Mouse (Mus musculus) cerebellum, adult 2 months (tissue): ENCODE measurements around the gene Cdc37l1. TPM values are rescaled to one million over a fixed set of nuclear protein-coding genes. Genes with fewer than 3 reads are reported as not detected.

Source experiments
- DNase-seq, 2 experiments: peaks; one replicate each; pipeline ENCODE4 v3.0.0; 2021
- H3K27ac ChIP-seq: fragments of 200-500 bp; 2 replicates; pipeline ENCODE4 v1.5.1; 2012; ENCODE audit warnings: low read length, control low read depth, inconsistent platforms; ENCODE audit not compliant: insufficient read depth
- H3K27me3 ChIP-seq: fragments of 200-500 bp; 2 replicates; pipeline ENCODE4 v1.6.1; 2012; ENCODE audit warnings: inconsistent platforms, mild to moderate bottlenecking, low read length, moderate library complexity; ENCODE audit not compliant: control insufficient read depth, insufficient read depth
- H3K4me1 ChIP-seq: fragments of 200-500 bp; 2 replicates; pipeline ENCODE4 v1.6.1; 2011; ENCODE audit warnings: low read length; ENCODE audit not compliant: control insufficient read depth, insufficient read depth
- H3K4me3 ChIP-seq: fragments of 200-500 bp; replicated peaks from 2 replicates; pipeline ENCODE3; 2011; ENCODE audit warnings: mild to moderate bottlenecking, low read depth, low read length, control low read depth; ENCODE audit not compliant: insufficient read depth
- CTCF ChIP-seq: fragments of 200-500 bp; IDR thresholded peaks from 2 replicates; pipeline ENCODE4 v1.5.1; 2011; ENCODE audit warnings: low read depth, mild to moderate bottlenecking, control low read depth, low read length, moderate library complexity, borderline replicate concordance; ENCODE audit not compliant: insufficient read depth
- POLR2A ChIP-seq: fragments of 200-500 bp; IDR thresholded peaks from 2 replicates; pipeline ENCODE4 v1.6.1; 2011; ENCODE audit warnings: low read length, control low read depth, borderline replicate concordance; ENCODE audit not compliant: insufficient read depth
- WGBS: fragments of 180-500 bp; shearing (Covaris S2); methylation state at CpG from one replicate; pipeline ENCODE4 v1.1.7; 2018; 5-methylcytosine and 5-hydroxymethylcytosine counted together
- polyA plus RNA-seq: library from polyadenylated mRNA; depleted of rRNA; stranded (reverse); fragments of >200 nt; gene quantifications from 2 replicates; pipeline ENCODE4 v1.2.3, GENCODE M21; 2012

Gene Cdc37l1
- polyA plus RNA-seq, 1 experiment: 91.8 TPM

DNA sequence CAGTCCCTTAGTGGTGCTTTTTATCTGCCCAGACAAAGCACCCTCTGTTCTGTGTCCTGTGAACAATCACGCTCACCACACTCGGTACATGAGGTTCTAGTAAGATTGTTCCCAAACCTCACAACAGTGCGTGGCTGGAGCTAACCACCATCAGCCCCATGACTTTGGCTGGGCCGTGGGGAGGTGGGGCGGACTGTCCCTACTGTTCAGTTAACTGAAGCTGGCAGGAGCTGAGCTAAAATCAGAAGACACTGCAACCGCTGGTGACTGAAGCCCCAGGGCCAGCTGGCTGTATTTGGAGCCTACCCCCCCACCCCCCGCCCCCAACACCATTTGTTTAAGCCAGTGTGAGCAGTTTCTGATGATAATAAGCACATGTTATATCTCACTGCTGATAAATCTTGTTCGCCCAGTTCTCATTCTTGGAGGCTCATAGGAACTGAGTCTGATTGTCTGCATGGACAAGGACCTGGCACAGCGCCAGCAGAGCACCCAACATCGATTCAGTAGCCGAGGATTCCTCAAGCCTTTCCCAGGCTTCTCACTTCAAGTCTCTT is 34.3 kb downstream of the Cdc37l1 start:
- no peaks in the 10 kb centered on the region for H3K27me3 ChIP-seq
- H3K4me3 ChIP-seq: no peak overlapping the region
- 42% methylated on average over 11 of the region's 11 CpGs for WGBS
- peak in 1 of 2 experiments; percentile 40 for DNase-seq
- no peak overlapping the region; the same call in 1 of the 2 replicates for H3K27ac ChIP-seq
- TF ChIP-seq POLR2A: no peak
- no peak for TF ChIP-seq CTCF
- no peaks in the 10 kb centered on the region for H3K4me1 ChIP-seq

DNA sequence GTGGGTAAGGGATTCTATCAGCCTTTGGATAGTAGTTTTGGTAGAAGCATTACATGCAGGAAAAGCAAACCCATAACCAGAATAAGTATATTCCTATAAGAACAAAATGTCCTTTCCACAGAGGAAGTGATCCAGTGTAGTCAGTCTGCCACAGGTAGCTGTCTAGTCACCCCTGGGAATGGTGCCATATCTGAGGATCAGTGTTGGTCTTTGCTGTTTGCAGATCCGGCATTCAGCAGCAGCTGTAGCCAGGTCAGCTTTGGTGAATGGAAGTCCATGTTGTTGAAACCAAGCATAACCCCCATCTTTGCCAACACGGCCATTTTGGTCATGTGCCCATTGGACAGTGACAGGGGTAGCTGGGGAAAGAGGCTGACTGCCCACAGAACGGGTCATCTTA is 41.6 kb downstream of the Cdc37l1 start:
- DNase-seq: no peak

DNA sequence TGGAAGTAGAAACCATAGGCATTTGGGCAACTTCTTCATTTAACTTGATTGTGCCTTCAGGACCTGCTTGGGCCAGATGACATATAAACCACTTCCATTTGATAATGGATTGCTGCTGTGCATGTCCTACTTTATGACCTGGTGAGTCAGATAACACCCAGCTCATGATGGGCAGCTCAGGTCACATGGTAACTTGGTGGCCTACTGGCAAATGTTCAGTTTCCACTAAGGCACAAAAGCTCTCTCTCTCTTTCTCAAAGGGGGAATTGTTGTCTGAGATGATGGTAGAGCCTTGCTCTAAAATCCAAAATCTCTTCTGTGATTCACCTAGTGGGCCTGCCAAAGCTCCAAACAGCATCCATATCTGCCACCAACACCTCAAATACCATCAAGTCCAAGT is 42.5 kb downstream of the Cdc37l1 start:
- DNase-seq: no peak
- Histone ChIP-seq H3K4me1 (no peaks in the 10 kb centered on the region; the same call in 1 of the 2 replicates), H3K27ac (no peak overlapping the region; the same call in 1 of the 2 replicates), H3K27me3 (no peaks in the 10 kb centered on the region), H3K4me3 (no peak overlapping the region)
- TF ChIP-seq CTCF: no peak

More for the DNA sequence above, 41.6 kb downstream of the Cdc37l1 start:
- TF ChIP-seq POLR2A (no peak), CTCF (no peak)
- Histone ChIP-seq H3K27me3 (no peaks in the 10 kb centered on the region), H3K27ac (no peak overlapping the region), H3K4me3 (no peak overlapping the region), H3K4me1 (no peaks in the 10 kb centered on the region)
- WGBS: 74% methylated on average over 3 of the region's 3 CpGs

DNA sequence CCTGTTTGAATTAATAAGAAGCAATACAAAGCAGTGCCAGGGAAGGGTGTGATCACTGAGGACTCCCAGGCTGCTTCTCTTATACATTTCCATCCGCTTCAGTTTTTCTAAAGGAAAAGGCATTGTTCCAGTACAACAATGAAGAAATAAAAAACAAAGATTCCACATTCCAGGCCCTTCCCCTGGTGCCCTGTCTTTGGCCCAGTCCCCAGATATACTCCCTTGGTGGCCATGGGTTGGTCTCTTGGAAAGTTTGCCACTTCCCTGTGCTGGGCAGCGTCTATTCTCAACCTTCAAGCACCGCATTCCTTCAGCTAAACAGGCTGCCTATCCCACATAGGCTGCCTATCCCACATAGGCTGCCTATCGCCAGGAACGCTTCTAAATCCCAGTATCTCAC is 46.9 kb downstream of the Cdc37l1 start:
- no peak for DNase-seq
- no peaks in the 10 kb centered on the region for H3K27me3 ChIP-seq
- H3K4me1 ChIP-seq: peaks cover under 1% of the 10 kb centered on the region; the same call in 1 of the 2 replicates
- no peak overlapping the region for H3K4me3 ChIP-seq
- no peak for TF ChIP-seq CTCF
- no peak for TF ChIP-seq POLR2A
- no peak overlapping the region for H3K27ac ChIP-seq
- WGBS: 63% methylated on average over 5 of the region's 5 CpGs

DNA sequence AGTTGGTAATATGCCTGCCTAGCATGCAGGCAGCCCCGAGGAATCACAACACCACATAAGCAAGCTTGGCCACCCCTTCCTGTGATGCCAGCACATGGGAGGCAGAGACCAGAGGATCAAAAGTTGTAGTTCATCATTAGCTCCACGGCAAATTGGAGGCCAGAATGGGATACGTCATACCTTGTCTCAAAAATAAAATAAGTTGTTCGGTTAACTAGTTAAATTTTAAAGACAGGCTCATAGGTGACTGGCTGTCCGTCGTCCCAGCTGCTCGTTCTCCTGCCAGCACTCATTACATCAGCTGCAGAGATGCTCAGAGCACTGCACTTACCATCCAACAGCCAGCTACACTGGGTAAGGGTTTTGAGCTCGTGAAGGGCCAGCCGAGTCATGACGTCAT is 47.4 kb downstream of the Cdc37l1 start:
- 68% methylated on average over 10 of the region's 10 CpGs for WGBS
- DNase-seq: no peak
- Histone ChIP-seq H3K4me3 (no peak overlapping the region), H3K27ac (no peak overlapping the region), H3K4me1 (peaks cover 3% of the 10 kb centered on the region; the same call in 1 of the 2 replicates), H3K27me3 (no peaks in the 10 kb centered on the region)
- no peak for TF ChIP-seq CTCF
- no peak for TF ChIP-seq POLR2A

DNA sequence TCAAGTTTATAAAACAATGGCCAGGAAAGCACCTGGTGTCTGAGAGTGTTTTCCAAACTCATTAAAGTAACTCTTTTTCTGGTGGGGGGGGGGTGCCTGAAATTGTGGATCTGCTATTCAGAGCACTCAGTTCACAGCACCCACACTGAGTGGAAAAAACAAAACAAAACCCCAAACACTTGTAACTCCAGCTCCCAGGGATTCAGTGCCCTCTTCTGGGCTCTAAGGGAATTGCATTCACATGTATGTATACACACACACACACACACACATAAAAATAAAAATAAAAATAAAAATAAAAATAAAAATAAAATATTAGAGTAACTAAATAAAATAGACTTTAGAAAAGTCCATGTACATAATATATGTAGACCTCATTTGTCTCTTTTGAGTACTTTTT is 49.2 kb downstream of the Cdc37l1 start:
- H3K27me3 ChIP-seq: no peaks in the 10 kb centered on the region
- no peak overlapping the region for H3K4me3 ChIP-seq
- peaks cover 3% of the 10 kb centered on the region; the same call in 1 of the 2 replicates for H3K4me1 ChIP-seq
- TF ChIP-seq POLR2A (no peak), CTCF (no peak)
- no peak for DNase-seq
- H3K27ac ChIP-seq: no peak overlapping the region

DNA sequence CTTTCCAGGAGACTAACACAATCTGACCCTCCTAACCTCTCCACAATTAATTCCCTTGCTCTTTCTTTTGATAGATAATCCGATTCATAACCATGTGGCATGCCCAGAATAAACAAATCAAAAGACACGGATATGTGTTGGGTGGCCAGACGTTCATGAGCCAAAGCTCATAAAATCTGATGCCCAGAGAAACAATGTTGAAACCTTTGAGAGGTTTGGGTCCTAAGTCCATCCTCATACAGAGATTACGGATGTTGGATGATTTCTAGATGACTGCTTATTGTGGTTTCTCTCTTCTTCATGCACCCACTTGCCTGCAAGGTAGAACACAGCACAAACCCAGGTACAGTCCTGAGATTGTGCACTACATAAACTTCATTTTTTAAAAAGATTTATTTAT is 50.1 kb downstream of the Cdc37l1 start:
- no peaks in the 10 kb centered on the region for H3K27me3 ChIP-seq
- WGBS: 95% methylated on average over 4 of the region's 4 CpGs
- H3K4me1 ChIP-seq: peaks cover 3% of the 10 kb centered on the region; the same call in 1 of the 2 replicates
- no peak for DNase-seq
- no peak overlapping the region for H3K4me3 ChIP-seq
- TF ChIP-seq CTCF (no peak), POLR2A (no peak)
- no peak overlapping the region for H3K27ac ChIP-seq

DNA sequence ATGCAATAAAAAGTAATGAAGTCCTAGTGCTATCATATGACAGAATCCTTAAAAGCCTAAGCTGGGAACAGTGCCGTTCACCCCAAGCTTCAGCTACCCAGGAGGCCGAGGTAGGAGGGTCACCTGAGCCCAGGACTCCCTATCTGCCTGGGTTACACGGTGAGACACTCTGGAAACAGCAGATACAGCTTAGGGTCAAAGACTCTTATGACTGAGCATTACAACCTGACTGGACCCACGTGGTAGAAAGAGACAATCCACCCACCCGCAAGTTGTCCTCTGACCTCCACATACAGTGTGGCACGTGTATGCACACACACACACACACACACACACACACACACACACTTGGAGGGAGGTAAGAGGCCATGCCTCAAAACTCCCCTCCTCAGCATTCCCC is 52.0 kb downstream of the Cdc37l1 start:
- WGBS: 77% methylated on average over 6 of the region's 6 CpGs
- H3K4me3 ChIP-seq: no peak overlapping the region
- H3K27me3 ChIP-seq: no peaks in the 10 kb centered on the region; the same call in 1 of the 2 replicates
- no peak for DNase-seq
- H3K27ac ChIP-seq: no peak overlapping the region
- peaks cover 3% of the 10 kb centered on the region; the same call in 1 of the 2 replicates for H3K4me1 ChIP-seq
- no peak for TF ChIP-seq POLR2A
- TF ChIP-seq CTCF: no peak
